Mouse (Mus musculus) cortical plate, adult 2 months (tissue): ENCODE data around the gene Fam107a. TPM values are rescaled to one million over a fixed set of nuclear protein-coding genes. Genes with fewer than 3 reads are reported as not detected.

Experiments
- H3K27ac ChIP-seq: fragments of 200-500 bp; 2 replicates; pipeline ENCODE4 v1.5.1; 2012; ENCODE audit warnings: low read length, control low read depth, inconsistent platforms; ENCODE audit not compliant: insufficient read depth
- H3K4me1 ChIP-seq: fragments of 200-500 bp; 2 replicates; pipeline ENCODE4 v1.6.1; 2011; ENCODE audit warnings: low read length; ENCODE audit not compliant: control insufficient read depth, insufficient read depth
- H3K4me3 ChIP-seq: fragments of 200-500 bp; 2 replicates; pipeline ENCODE4 v1.5.1; 2011; ENCODE audit warnings: mild to moderate bottlenecking, low read length, control low read depth; ENCODE audit not compliant: insufficient read depth
- CTCF ChIP-seq: fragments of 200-500 bp; IDR thresholded peaks from 2 replicates; pipeline ENCODE4 v1.5.1; 2011; ENCODE audit warnings: mild to moderate bottlenecking, control low read depth, low read length; ENCODE audit not compliant: insufficient read depth; ENCODE audit errors: extremely low read depth
- POLR2A ChIP-seq: fragments of 200-500 bp; IDR thresholded peaks from 2 replicates; pipeline ENCODE4 v1.6.1; 2011; ENCODE audit warnings: mild to moderate bottlenecking, low read length, control low read depth; ENCODE audit not compliant: insufficient read depth; ENCODE audit errors: extremely low read depth
- polyA plus RNA-seq: library from polyadenylated mRNA; depleted of rRNA; stranded (reverse); fragments of >200 nt; gene quantifications from 2 replicates; pipeline ENCODE4 v1.2.3, GENCODE M21; 2012

Fam107a gene
- polyA plus RNA-seq, 1 experiment, result 498 TPM

GRCm38 (mm10) chr14:8316366-8317193, 1.2 kb downstream of the Fam107a start:
- Histone ChIP-seq H3K27ac (no peak overlapping the region), H3K4me1 (no peaks in the 10 kb centered on the region), H3K4me3 (no peak overlapping the region; the same call in 1 of the 2 replicates)
- TF ChIP-seq CTCF (no peak), POLR2A (no peak)

- Histone ChIP-seq H3K27ac (no peak overlapping the region), H3K4me3 (no peak overlapping the region), H3K4me1 (peaks cover 4% of the 10 kb centered on the region)
- no peak for TF ChIP-seq POLR2A
- TF ChIP-seq CTCF, result no peak
These were observed 2.7 kb downstream of the Fam107a start for GRCm38 (mm10) chr14:8315169-8315568.

GRCm38 (mm10) chr14:8314536-8314935, 3.3 kb downstream of the Fam107a start:
- peak; percentile 39; the same call in 1 of the 2 replicates for TF ChIP-seq CTCF
- TF ChIP-seq POLR2A, result no peak
- no peak overlapping the region for H3K27ac ChIP-seq
- H3K4me3 ChIP-seq, result no peak overlapping the region
- H3K4me1 ChIP-seq, result peaks cover 4% of the 10 kb centered on the region

GRCm38 (mm10) chr14:8313877-8314276, 3.9 kb downstream of the Fam107a start:
- Histone ChIP-seq H3K4me1 (peaks cover 4% of the 10 kb centered on the region), H3K4me3 (no peak overlapping the region), H3K27ac (0 out of 2 replicates have a peak overlapping the region, but pooled peaks have one; percentile 35)
- TF ChIP-seq POLR2A (no peak), CTCF (no peak)

GRCm38 (mm10) chr14:8309621-8310141, 8.1 kb downstream of the Fam107a start:
- Histone ChIP-seq H3K27ac (peak overlapping the region; percentile 90), H3K4me1 (peaks cover 4% of the 10 kb centered on the region), H3K4me3 (peak overlapping the region; percentile 45)
- no peak for TF ChIP-seq CTCF
- TF ChIP-seq POLR2A, result peak; percentile 74

GRCm38 (mm10) chr14:8308650-8309049, 9.2 kb downstream of the Fam107a start:
- H3K4me3 ChIP-seq, result peak overlapping the region; percentile 45
- H3K4me1 ChIP-seq, result peaks cover 4% of the 10 kb centered on the region
- TF ChIP-seq CTCF, result 0 out of 2 replicates have a peak, but pooled peaks have one; percentile 22
- TF ChIP-seq POLR2A, result no peak
- peak overlapping the region; percentile 15; the same call in 1 of the 2 replicates for H3K27ac ChIP-seq

GRCm38 (mm10) chr14:8306884-8307283, 10.9 kb downstream of the Fam107a start:
- no peak for TF ChIP-seq CTCF
- Histone ChIP-seq H3K27ac (0 out of 2 replicates have a peak overlapping the region, but pooled peaks have one; percentile 48), H3K4me3 (peak overlapping the region; percentile 45), H3K4me1 (peaks cover 4% of the 10 kb centered on the region)

- H3K27ac ChIP-seq, result no peak overlapping the region
- 0 out of 2 replicates have a peak overlapping the region, but pooled peaks have one; percentile 2 for H3K4me3 ChIP-seq
- no peak for TF ChIP-seq CTCF
- no peak for TF ChIP-seq POLR2A
- H3K4me1 ChIP-seq, result no peaks in the 10 kb centered on the region
These were observed 12.8 kb downstream of the Fam107a start for GRCm38 (mm10) chr14:8305014-8305413.

- Histone ChIP-seq H3K27ac (no peak overlapping the region), H3K4me3 (0 out of 2 replicates have a peak overlapping the region, but pooled peaks have one; percentile 2), H3K4me1 (no peaks in the 10 kb centered on the region)
- no peak for TF ChIP-seq POLR2A
- no peak for TF ChIP-seq CTCF
These were observed 13.7 kb downstream of the Fam107a start for GRCm38 (mm10) chr14:8304082-8304481.

GRCm38 (mm10) chr14:8302687-8303086, 15.1 kb downstream of the Fam107a start:
- no peak for TF ChIP-seq POLR2A
- TF ChIP-seq CTCF, result no peak
- no peak overlapping the region for H3K27ac ChIP-seq
- no peak overlapping the region for H3K4me3 ChIP-seq
- H3K4me1 ChIP-seq, result no peaks in the 10 kb centered on the region
